Mouse (Mus musculus) myocyte (in vitro differentiated cells): ENCODE results near the gene Slc39a5. TPM values are rescaled to one million over a fixed set of nuclear protein-coding genes. Genes with fewer than 3 reads are reported as not detected.

Source experiments
- H3K27me3 ChIP-seq: one replicate; pipeline ENCODE4 v1.6.1; 2011; ENCODE audit not compliant: control insufficient read depth, insufficient read depth, insufficient read length
- H3K36me3 ChIP-seq: one replicate; pipeline ENCODE4 v1.6.1; 2011; ENCODE audit not compliant: control insufficient read depth, insufficient read depth
- H3K4me2 ChIP-seq: one replicate; pipeline ENCODE4 v1.6.1; 2011; ENCODE audit warnings: low read depth, control low read depth
- H3K4me3 ChIP-seq: one replicate; pipeline ENCODE4 v1.5.1; 2011; ENCODE audit warnings: mild to moderate bottlenecking, control low read depth, moderate library complexity
- H3K79me2 ChIP-seq: one replicate; pipeline ENCODE4 v1.6.1; 2011; ENCODE audit not compliant: control insufficient read depth, insufficient read depth
- H3ac ChIP-seq: one replicate; pipeline ENCODE4 v1.6.1; 2011; ENCODE audit not compliant: control insufficient read depth, insufficient read length
- CEBPB ChIP-seq: IDR thresholded peaks from 2 replicates; pipeline ENCODE4 v1.6.1; 2011; ENCODE audit warnings: mild to moderate bottlenecking, moderate library complexity; ENCODE audit not compliant: poor library complexity, insufficient read depth, severe bottlenecking
- E2F4 ChIP-seq: IDR thresholded peaks from one replicate; pipeline ENCODE4 v1.6.1; 2011; ENCODE audit warnings: mild to moderate bottlenecking, control low read depth, moderate library complexity; ENCODE audit not compliant: insufficient read depth
- MAX ChIP-seq: IDR thresholded peaks from one replicate; pipeline ENCODE4 v1.6.1; 2011; ENCODE audit warnings: low read depth, mild to moderate bottlenecking, control low read depth
- MYOD1 ChIP-seq, 3 experiments: IDR thresholded peaks; one replicate each; pipeline ENCODE4 v1.6.1; 2011; ENCODE audit warnings: control low read depth in 2 of 3, low read depth in 2 of 3, mild to moderate bottlenecking in 2 of 3, moderate library complexity in 1 of 3; ENCODE audit not compliant: insufficient read length in 2 of 3, control insufficient read depth in 1 of 3
- MYOG ChIP-seq, 3 experiments: IDR thresholded peaks; one replicate each; pipeline ENCODE4 v1.6.1; 2011; ENCODE audit warnings: control low read depth in 2 of 3, low read depth in 2 of 3, mild to moderate bottlenecking in 2 of 3; ENCODE audit not compliant: insufficient read length in 2 of 3, control insufficient read depth in 1 of 3, insufficient read depth in 1 of 3
- POLR2A ChIP-seq: IDR thresholded peaks from one replicate; pipeline ENCODE4 v1.6.1; 2011; ENCODE audit warnings: low read depth, mild to moderate bottlenecking, control low read depth, moderate library complexity; ENCODE audit not compliant: insufficient read length
- POLR2AphosphoS2 ChIP-seq: IDR thresholded peaks from one replicate; pipeline ENCODE4 v1.6.1; 2011; ENCODE audit warnings: low read depth, control low read depth; ENCODE audit not compliant: insufficient read length
- REST ChIP-seq: IDR thresholded peaks from one replicate; pipeline ENCODE4 v1.6.1; 2011; ENCODE audit warnings: mild to moderate bottlenecking, control low read depth, moderate library complexity; ENCODE audit not compliant: insufficient read depth, insufficient read length
- SRF ChIP-seq: IDR thresholded peaks from one replicate; pipeline ENCODE4 v1.6.1; 2011; ENCODE audit warnings: low read depth; ENCODE audit not compliant: control insufficient read depth, insufficient read length
- TCF12 ChIP-seq: IDR thresholded peaks from one replicate; pipeline ENCODE4 v1.6.1; 2011; ENCODE audit warnings: mild to moderate bottlenecking, control low read depth; ENCODE audit not compliant: poor library complexity, insufficient read depth, severe bottlenecking
- TCF3 ChIP-seq: IDR thresholded peaks from one replicate; pipeline ENCODE4 v1.6.1; 2011; ENCODE audit warnings: low read depth, control low read depth; ENCODE audit not compliant: insufficient read length
- USF1 ChIP-seq: IDR thresholded peaks from one replicate; pipeline ENCODE4 v1.6.1; 2011; ENCODE audit warnings: low read depth, mild to moderate bottlenecking, control low read depth, moderate library complexity
- polyA plus RNA-seq: library from polyadenylated mRNA; unstranded; fragments of >200 nt; fragmentation: generic; extraction: Trizol; gene quantifications from one replicate; pipeline ENCODE4 v1.2.1, GENCODE M21; 2012; ENCODE audit warnings: missing spikeins

Slc39a5 gene
- polyA plus RNA-seq, 1 experiment, result not detected

GRCm38 (mm10) chr10:128408591-128409535 lies 7.8 kb upstream of the Slc39a5 start:
- peak overlapping the region; percentile 96 for H3K4me3 ChIP-seq
- TF ChIP-seq REST (peak; percentile 68), TCF3 (no peak), MAX (no peak)

GRCm38 (mm10) chr10:128403931-128404330 lies 2.9 kb upstream of the Slc39a5 start:
- no peak for TF ChIP-seq MYOD1 (IDR thresholded peaks at IDR 0.05; ENCODE audit: control insufficient read depth in 1 of 3, insufficient read length in 2 of 3, low read depth in 2 of 3)
- no peak for TF ChIP-seq POLR2AphosphoS2
- TF ChIP-seq POLR2A, result no peak
- no peak for TF ChIP-seq USF1
- no peak for TF ChIP-seq SRF
- no peak for TF ChIP-seq E2F4
- no peak for TF ChIP-seq CEBPB
- TF ChIP-seq TCF12, result no peak
- TF ChIP-seq MAX, result no peak
- Histone ChIP-seq H3K79me2 (no peaks in the 10 kb centered on the region), H3K4me3 (no peak overlapping the region), H3K36me3 (peaks cover 8% of the 10 kb centered on the region), H3K4me2 (no peak overlapping the region), H3ac (no peak overlapping the region), H3K27me3 (no peaks in the 10 kb centered on the region)

More at GRCm38 (mm10) chr10:128408591-128409535, 7.8 kb upstream of the Slc39a5 start:
- peak overlapping the region; percentile 27 for H3ac ChIP-seq
- peaks cover 8% of the 10 kb centered on the region for H3K36me3 ChIP-seq
- peak overlapping the region; percentile 99 for H3K4me2 ChIP-seq
- peaks cover 23% of the 10 kb centered on the region for H3K79me2 ChIP-seq
- no peaks in the 10 kb centered on the region for H3K27me3 ChIP-seq

- Histone ChIP-seq H3K4me2 (no peak overlapping the region), H3K36me3 (peaks cover 2% of the 10 kb centered on the region), H3K27me3 (no peaks in the 10 kb centered on the region), H3K4me3 (no peak overlapping the region), H3ac (no peak overlapping the region), H3K79me2 (no peaks in the 10 kb centered on the region)
- TF ChIP-seq SRF, result no peak
- TF ChIP-seq TCF12, result no peak
- TF ChIP-seq POLR2A, result no peak
- TF ChIP-seq MAX, result no peak
- TF ChIP-seq REST, result no peak
- TF ChIP-seq MYOG (IDR thresholded peaks at IDR 0.05; ENCODE audit: control insufficient read depth in 1 of 3, insufficient read depth in 1 of 3, insufficient read length in 2 of 3, low read depth in 2 of 3), result no peak
- no peak for TF ChIP-seq TCF3
Measured at GRCm38 (mm10) chr10:128401638-128402037, 609 bp upstream of the Slc39a5 start.

- Histone ChIP-seq H3K4me3 (no peak overlapping the region), H3K79me2 (no peaks in the 10 kb centered on the region), H3ac (no peak overlapping the region), H3K27me3 (no peaks in the 10 kb centered on the region), H3K4me2 (no peak overlapping the region), H3K36me3 (no peaks in the 10 kb centered on the region)
- TF ChIP-seq MYOG (IDR thresholded peaks at IDR 0.05; ENCODE audit: control insufficient read depth in 1 of 3, insufficient read depth in 1 of 3, insufficient read length in 2 of 3, low read depth in 2 of 3), result no peak
- TF ChIP-seq POLR2A, result no peak
- no peak for TF ChIP-seq TCF3
- no peak for TF ChIP-seq MYOD1 (IDR thresholded peaks at IDR 0.05; ENCODE audit: control insufficient read depth in 1 of 3, insufficient read length in 2 of 3, low read depth in 2 of 3)
- no peak for TF ChIP-seq E2F4
- no peak for TF ChIP-seq MAX
- no peak for TF ChIP-seq REST
- TF ChIP-seq POLR2AphosphoS2, result no peak
- no peak for TF ChIP-seq USF1
- TF ChIP-seq TCF12, result no peak
- TF ChIP-seq SRF, result no peak
- no peak for TF ChIP-seq CEBPB
Measured at GRCm38 (mm10) chr10:128400338-128400737, 691 bp downstream of the Slc39a5 start.

- Histone ChIP-seq H3K36me3 (no peaks in the 10 kb centered on the region), H3K4me3 (no peak overlapping the region), H3K27me3 (no peaks in the 10 kb centered on the region), H3K79me2 (no peaks in the 10 kb centered on the region), H3K4me2 (no peak overlapping the region), H3ac (no peak overlapping the region)
- no peak for TF ChIP-seq MYOG (IDR thresholded peaks at IDR 0.05; ENCODE audit: control insufficient read depth in 1 of 3, insufficient read depth in 1 of 3, insufficient read length in 2 of 3, low read depth in 2 of 3)
- no peak for TF ChIP-seq E2F4
- no peak for TF ChIP-seq CEBPB
- TF ChIP-seq MYOD1 (IDR thresholded peaks at IDR 0.05; ENCODE audit: control insufficient read depth in 1 of 3, insufficient read length in 2 of 3, low read depth in 2 of 3), result no peak
- no peak for TF ChIP-seq USF1
- no peak for TF ChIP-seq TCF3
- TF ChIP-seq MAX, result no peak
- TF ChIP-seq REST, result no peak
- no peak for TF ChIP-seq POLR2A
- TF ChIP-seq TCF12, result no peak
- no peak for TF ChIP-seq SRF
- no peak for TF ChIP-seq POLR2AphosphoS2
Measured at GRCm38 (mm10) chr10:128397466-128397865, 3.6 kb downstream of the Slc39a5 start.
